In the genomic region with DNA sequence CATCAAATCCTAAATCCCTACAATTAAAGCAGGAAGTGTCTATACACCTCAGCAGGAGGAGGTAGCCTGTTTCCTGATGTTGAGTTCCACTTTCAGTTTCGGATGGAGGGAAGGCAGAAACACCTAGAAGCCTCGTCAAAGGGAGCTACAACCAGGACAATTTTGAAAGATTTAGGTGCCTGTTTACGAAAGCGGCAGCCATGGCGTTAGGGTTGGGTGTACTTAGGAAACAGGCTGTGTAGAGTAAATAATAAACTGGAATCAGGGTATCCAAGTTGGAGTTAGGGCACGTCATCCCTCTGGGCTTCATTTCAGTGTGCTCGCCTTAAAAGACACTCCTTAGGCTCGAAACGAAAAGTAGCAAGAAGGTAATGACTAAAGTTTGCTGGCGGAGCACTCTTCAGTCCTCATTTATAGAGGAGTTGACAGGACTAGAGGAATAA, we compare ENCODE assay signal across 8 mouse cellular contexts. TPM values are rescaled to one million over a fixed set of nuclear protein-coding genes. Genes with fewer than 3 reads are reported as not detected.
DNase-seq lines count a peak whose midpoint lies in the region; ATAC-seq and TF ChIP-seq lines count a peak whose summit lies in the region.

No protein-coding gene starts in this region.

- H3K36me3 ChIP-seq in hindbrain, embryonic 15.5 days, result peaks cover 26% of the 10 kb centered on the region
- peaks cover 28% of the 10 kb centered on the region for H3K36me3 ChIP-seq in liver, embryonic 13.5 days
- peaks cover 26% of the 10 kb centered on the region for H3K36me3 ChIP-seq in neural tube, embryonic 12.5 days

- no peaks in the 10 kb centered on the region for H3K9me3 ChIP-seq in hindbrain, embryonic 15.5 days
- no peaks in the 10 kb centered on the region for H3K9me3 ChIP-seq in liver, embryonic 13.5 days (replicated peaks)
- H3K9me3 ChIP-seq in neural tube, embryonic 12.5 days, result no peaks in the 10 kb centered on the region

- H3K4me2 ChIP-seq in hindbrain, embryonic 15.5 days, result peak overlapping the region; percentile 77
- peak overlapping the region; percentile 69 for H3K4me2 ChIP-seq in liver, embryonic 13.5 days
- H3K4me2 ChIP-seq in neural tube, embryonic 12.5 days (replicated peaks), result peak overlapping the region; percentile 76

- DNase-seq in urinary bladder, postnatal 14 days (ENCODE audit: low spot score), result peak; percentile 5
- no peak for DNase-seq in urinary bladder, postnatal 4 days (ENCODE audit: low spot score in 2 of 2)
- peak; percentile 5 for DNase-seq in liver, embryonic 13.5 days
- DNase-seq in layer of hippocampus, postnatal 36 days, result no peak
- DNase-seq in layer of hippocampus, adult 11-12 months (ENCODE audit: low spot score), result no peak

- H3K4me3 ChIP-seq in embryonic fibroblast, embryonic 13.5 days (ENCODE audit: insufficient read depth, low read length), result peak overlapping the region; percentile 69
- H3K4me3 ChIP-seq in hindbrain, embryonic 15.5 days, result peak overlapping the region; percentile 93
- peak overlapping the region; percentile 84 for H3K4me3 ChIP-seq in liver, embryonic 13.5 days (replicated peaks)
- peak overlapping the region; percentile 73 for H3K4me3 ChIP-seq in neural tube, embryonic 12.5 days

- WGBS in hindbrain, embryonic 15.5 days, result 2% methylated on average over 10 of the region's 10 CpGs
- 1% methylated on average over 10 of the region's 10 CpGs for WGBS in liver, embryonic 13.5 days (ENCODE audit: insufficient replicate concordance)
- 3% methylated on average over 10 of the region's 10 CpGs for WGBS in neural tube, embryonic 12.5 days

- ATAC-seq in hindbrain, embryonic 15.5 days (ENCODE audit: low FRiP score, low read depth), result no peak; the same call in 1 of the 2 replicates
- peak; percentile 24 for ATAC-seq in liver, embryonic 13.5 days (ENCODE audit: low read depth)
- ATAC-seq in neural tube, embryonic 12.5 days (ENCODE audit: low FRiP score, low read depth), result peak; percentile 49

- TF ChIP-seq CTCF in embryonic fibroblast, embryonic 13.5 days (IDR thresholded peaks at IDR 0.05; ENCODE audit: borderline replicate concordance, insufficient read depth, low read length), result no peak

- peak overlapping the region; percentile 75 for H3K9ac ChIP-seq in hindbrain, embryonic 15.5 days
- peak overlapping the region; percentile 85 for H3K9ac ChIP-seq in liver, embryonic 13.5 days
- H3K9ac ChIP-seq in neural tube, embryonic 12.5 days, result peak overlapping the region; percentile 75

- H3K4me1 ChIP-seq in embryonic fibroblast, embryonic 13.5 days (ENCODE audit: control insufficient read depth, insufficient read depth, low read length), result no peaks in the 10 kb centered on the region
- peaks cover 13% of the 10 kb centered on the region for H3K4me1 ChIP-seq in hindbrain, embryonic 15.5 days (replicated peaks)
- H3K4me1 ChIP-seq in liver, embryonic 13.5 days (replicated peaks), result peaks cover 14% of the 10 kb centered on the region
- peaks cover 16% of the 10 kb centered on the region; the same call in 1 of the 2 replicates for H3K4me1 ChIP-seq in neural tube, embryonic 12.5 days

- H3K27me3 ChIP-seq in hindbrain, embryonic 15.5 days, result no peaks in the 10 kb centered on the region
- no peaks in the 10 kb centered on the region for H3K27me3 ChIP-seq in liver, embryonic 13.5 days
- H3K27me3 ChIP-seq in neural tube, embryonic 12.5 days (replicated peaks), result no peaks in the 10 kb centered on the region

- H3K27ac ChIP-seq in embryonic fibroblast, embryonic 13.5 days (ENCODE audit: insufficient read depth, low read length), result peak overlapping the region; percentile 81
- peak overlapping the region; percentile 81 for H3K27ac ChIP-seq in hindbrain, embryonic 15.5 days (replicated peaks)
- peak overlapping the region; percentile 85 for H3K27ac ChIP-seq in liver, embryonic 13.5 days
- no peak overlapping the region for H3K27ac ChIP-seq in neural tube, embryonic 12.5 days

- TF ChIP-seq POLR2A in embryonic fibroblast, embryonic 13.5 days (IDR thresholded peaks at IDR 0.05; ENCODE audit: low read depth, low read length), result no peak

RNA-seq across cellular contexts. Expression of a gene that starts 0.7 kb away (rescaled TPM):
- 140 and 159 TPM in 2 replicates for polyA plus RNA-seq in embryonic fibroblast, embryonic 13.5 days (2011; ENCODE audit: insufficient read length, low read depth, missing spikeins)
- polyA plus RNA-seq in hindbrain, embryonic 15.5 days (2015; fragmentation: Nextera tagmentation; extraction: Ambion mirVana), result 86.4 and 88.3 TPM in 2 replicates
- polyA plus RNA-seq in liver, embryonic 13.5 days (2015; fragmentation: Nextera tagmentation; extraction: Ambion mirVana), result 65.9 and 72.0 TPM in 2 replicates
- 114 and 115 TPM in 2 replicates for polyA plus RNA-seq in neural tube, embryonic 12.5 days (2016; fragmentation: Nextera tagmentation; extraction: Ambion mirVana)
- total RNA-seq in layer of hippocampus, postnatal 36 days (2021), result 10 to 100 TPM; 48.1 to 48.3 TPM

RNA-seq across cellular contexts. Expression of a gene that starts 12.6 kb away (rescaled TPM):
- not detected in 2 replicates for polyA plus RNA-seq in embryonic fibroblast, embryonic 13.5 days (2011; ENCODE audit: insufficient read length, low read depth, missing spikeins)
- not detected in 2 replicates for polyA plus RNA-seq in hindbrain, embryonic 15.5 days (2015; fragmentation: Nextera tagmentation; extraction: Ambion mirVana)
- polyA plus RNA-seq in liver, embryonic 13.5 days (2015; fragmentation: Nextera tagmentation; extraction: Ambion mirVana), result not detected in 2 replicates
- polyA plus RNA-seq in neural tube, embryonic 12.5 days (2016; fragmentation: Nextera tagmentation; extraction: Ambion mirVana), result not detected in 2 replicates
- not detected for total RNA-seq in layer of hippocampus, postnatal 36 days (2021)

RNA-seq across cellular contexts. Expression of a gene that starts 42.9 kb away (rescaled TPM):
- polyA plus RNA-seq in embryonic fibroblast, embryonic 13.5 days (2011; ENCODE audit: insufficient read length, low read depth, missing spikeins), result 2.5 and 3.5 TPM in 2 replicates
- polyA plus RNA-seq in hindbrain, embryonic 15.5 days (2015; fragmentation: Nextera tagmentation; extraction: Ambion mirVana), result 10.5 and 11.2 TPM in 2 replicates
- 2.4 and 2.8 TPM in 2 replicates for polyA plus RNA-seq in liver, embryonic 13.5 days (2015; fragmentation: Nextera tagmentation; extraction: Ambion mirVana)
- polyA plus RNA-seq in neural tube, embryonic 12.5 days (2016; fragmentation: Nextera tagmentation; extraction: Ambion mirVana), result 14.0 and 17.0 TPM in 2 replicates
- 1 to 10 TPM; 1.5 to 2.4 TPM for total RNA-seq in layer of hippocampus, postnatal 36 days (2021)

RNA-seq across cellular contexts. Expression of a gene that starts 59.6 kb away (rescaled TPM):
- not detected in 2 replicates for polyA plus RNA-seq in embryonic fibroblast, embryonic 13.5 days (2011; ENCODE audit: insufficient read length, low read depth, missing spikeins)
- not detected in 2 replicates for polyA plus RNA-seq in hindbrain, embryonic 15.5 days (2015; fragmentation: Nextera tagmentation; extraction: Ambion mirVana)
- not detected in 2 replicates for polyA plus RNA-seq in liver, embryonic 13.5 days (2015; fragmentation: Nextera tagmentation; extraction: Ambion mirVana)
- not detected in 2 replicates for polyA plus RNA-seq in neural tube, embryonic 12.5 days (2016; fragmentation: Nextera tagmentation; extraction: Ambion mirVana)
- total RNA-seq in layer of hippocampus, postnatal 36 days (2021), result not detected

Comparison
In these comparisons a context has a peak if more than half of its experiments do, and no peak if none do; other contexts are left out.
1. DNase-seq: peak in urinary bladder, postnatal 14 days (single experiment) and liver, embryonic 13.5 days (single experiment); none in urinary bladder, postnatal 4 days (0 of 2), layer of hippocampus, postnatal 36 days (0 of 2) and layer of hippocampus, adult 11-12 months (single experiment).
2. Peak in every context shown above with its lines, with median percentiles within 50 percentile points of each other: H3K4me3 ChIP-seq, H3K4me2 ChIP-seq and H3K9ac ChIP-seq.